Mouse (Mus musculus): ENCODE measurements at regions not wholly inside any gene's neighbourhood (a gene's known extent, or its start where the extent isn't known, plus 50 kb on each side); places are given as distances from the start of the nearest gene placed in this dataset.

DNA sequence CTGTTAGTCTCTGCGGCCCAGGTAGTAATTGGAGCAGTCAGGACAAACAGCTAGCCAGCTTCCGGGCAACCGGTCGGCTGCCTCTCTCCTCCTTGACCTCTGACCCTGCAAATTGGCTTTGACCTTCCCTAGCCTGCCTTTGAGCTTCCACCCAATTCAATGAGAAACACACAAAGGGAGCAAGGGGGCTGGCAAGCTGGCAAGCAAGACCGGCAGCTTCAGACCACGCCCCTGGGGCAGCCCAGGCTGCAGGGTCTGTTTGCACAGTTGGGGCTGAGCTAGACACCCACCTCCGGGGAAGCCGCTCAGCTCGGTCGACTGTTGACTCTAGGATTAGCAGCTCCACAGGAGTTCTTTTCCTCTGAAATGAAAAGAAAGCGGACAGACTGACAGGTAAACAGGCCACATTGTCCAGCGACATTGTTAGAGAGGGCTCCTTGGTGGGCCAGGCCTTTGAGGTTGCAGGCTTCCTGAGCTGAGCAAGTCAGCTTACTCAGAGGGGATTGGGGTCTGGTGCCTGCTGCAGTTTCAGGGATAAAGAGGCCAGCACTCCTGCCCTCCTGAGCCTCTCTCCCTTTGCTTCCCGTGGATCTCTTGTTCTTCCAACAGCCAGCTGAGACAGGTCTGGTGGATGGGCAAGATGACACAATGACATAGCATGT lies 116.6 kb downstream of the Inhbb start:
- peak in 1 of 2 experiments; percentile 31 for DNase-seq

DNA sequence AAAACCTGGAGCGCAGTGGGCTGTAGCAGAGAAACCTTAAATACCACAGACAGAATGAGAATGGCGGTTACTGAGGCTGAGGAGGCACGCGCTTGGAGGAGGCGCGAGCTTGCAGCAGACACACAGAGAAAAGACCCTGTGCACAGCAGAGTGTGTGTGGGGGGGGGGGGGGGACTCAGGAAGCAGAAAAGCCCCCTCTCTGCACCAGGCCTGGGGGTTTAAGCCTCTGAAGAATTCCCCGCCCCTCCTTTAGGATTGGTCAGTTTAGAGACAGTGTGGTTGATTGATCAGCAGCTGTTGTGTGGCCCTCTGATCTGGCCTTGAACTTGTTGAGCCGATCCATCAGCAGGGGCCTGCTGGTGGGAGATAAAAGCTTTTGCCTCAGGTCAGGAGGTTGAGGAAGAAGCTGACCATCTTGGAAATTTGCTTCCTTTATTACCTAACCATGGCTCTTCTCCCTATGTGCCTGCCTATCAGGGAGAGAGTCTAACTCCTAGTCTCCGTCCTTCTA lies 117.5 kb downstream of the Inhbb start:
- DNase-seq: no peak

DNA sequence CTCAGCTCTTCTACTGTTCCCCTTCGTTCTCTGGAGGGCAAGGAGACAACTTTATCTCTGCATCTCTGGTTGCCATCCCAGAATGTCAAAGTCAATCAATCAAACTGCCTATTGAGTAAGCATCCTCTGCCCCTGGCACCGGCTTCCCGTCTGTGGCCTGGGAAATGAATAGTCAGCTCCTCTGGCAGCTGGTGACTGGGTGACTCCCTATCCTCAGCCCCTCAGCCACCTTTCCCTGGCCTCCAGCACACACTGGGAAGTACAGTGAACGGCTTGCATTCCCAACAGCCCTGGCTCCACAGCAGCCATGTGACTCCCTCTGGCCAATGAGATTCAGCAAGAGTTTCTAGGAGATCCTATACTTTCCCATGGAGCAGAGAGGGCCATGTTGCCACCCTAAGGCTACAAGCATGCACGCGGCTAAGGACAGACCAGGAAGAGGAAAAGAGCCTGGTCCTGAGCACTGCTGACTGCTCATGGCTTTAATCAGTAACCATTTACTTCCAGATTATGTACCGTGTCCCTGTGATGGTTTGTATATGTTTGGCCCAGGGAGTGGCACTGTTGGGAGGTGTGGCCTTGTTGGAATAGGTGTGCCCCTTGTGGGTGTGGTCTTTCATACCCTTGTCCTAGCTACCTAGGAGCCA lies 119.6 kb downstream of the Inhbb start:
- DNase-seq: peak; percentile 44 to 75

DNA sequence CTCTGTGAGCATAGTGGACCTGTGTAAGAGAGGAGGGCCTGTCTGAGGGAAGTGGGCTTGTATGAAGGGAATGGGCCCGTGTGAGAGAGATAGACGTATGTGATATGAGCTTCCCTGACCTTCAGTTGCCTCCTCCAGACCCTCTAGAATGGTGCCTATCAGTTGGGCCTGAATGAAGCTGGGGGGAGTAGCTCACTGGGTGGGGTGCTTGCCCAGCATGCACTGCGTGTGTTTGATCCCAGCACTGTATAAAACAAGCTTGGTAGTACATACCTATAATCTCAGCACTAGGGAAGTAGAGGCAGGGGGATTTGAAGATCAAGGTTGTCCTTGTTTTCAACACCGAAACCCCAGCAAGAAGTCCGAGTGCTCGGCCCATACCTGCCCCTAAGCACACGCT lies 120.1 kb downstream of the Inhbb start:
- DNase-seq: no peak

DNA sequence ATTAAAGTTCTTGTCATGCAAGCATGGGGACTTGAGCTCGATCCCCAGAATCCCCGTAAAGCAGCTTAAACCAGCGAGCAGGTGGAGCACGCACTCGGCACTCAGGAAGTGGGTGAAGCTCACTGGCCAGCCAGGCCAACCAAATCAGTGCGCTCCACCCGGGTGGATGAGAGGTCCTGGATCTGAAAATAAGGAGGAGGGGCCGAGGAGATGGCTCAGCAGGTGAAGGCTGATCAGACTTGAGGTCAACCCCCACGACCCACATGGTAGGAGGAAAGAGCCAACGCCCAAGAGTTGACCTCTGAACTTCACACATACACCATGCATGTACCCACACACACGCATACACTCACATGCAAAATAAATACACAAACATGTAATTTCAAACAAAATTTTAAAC lies 120.8 kb downstream of the Inhbb start:
- no peak for DNase-seq

DNA sequence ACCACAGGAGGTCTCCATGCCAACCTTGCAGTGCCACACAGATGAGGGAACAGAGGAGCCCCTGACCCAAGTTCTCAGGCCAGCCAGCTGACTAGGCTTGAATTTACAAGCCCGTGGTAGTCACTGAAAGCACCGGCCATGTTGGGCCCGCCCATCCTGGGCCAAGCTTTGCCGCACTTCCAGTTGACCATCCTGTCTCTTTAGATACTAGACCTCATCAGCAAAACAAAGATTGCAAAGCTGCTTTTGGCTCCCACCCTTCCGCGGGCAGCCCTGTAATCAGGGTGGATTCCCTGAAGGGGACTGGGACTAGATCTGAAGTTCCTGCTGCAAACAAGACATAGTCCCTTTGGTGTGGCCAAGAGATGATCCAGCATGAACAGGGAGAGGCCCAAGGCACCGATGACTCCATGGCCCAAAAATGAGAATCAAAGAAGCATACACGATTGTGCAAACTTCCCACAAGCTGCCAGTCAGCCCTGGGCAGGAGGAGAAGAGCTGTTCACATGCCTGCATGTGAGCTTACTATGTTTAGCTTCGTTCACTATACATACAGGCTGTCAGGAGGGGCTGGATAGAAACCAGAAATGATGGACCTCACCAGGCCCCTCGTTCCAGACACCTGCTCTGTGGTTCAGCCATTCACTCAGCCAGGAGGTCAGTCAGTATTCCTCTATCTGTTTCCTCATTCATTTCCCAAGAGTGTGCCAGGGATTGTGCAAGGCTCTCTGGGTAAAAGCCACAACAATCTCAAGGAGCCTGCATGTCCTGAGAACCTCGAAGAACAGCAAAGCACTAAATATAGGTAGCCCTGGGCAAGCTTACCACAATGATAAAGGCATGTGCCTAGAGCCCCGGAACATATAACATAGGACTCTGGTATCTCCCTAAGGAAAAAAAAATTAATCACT lies 122.0 kb downstream of the Inhbb start:
- peak in 1 of 2 experiments; percentile 46 for DNase-seq

DNA sequence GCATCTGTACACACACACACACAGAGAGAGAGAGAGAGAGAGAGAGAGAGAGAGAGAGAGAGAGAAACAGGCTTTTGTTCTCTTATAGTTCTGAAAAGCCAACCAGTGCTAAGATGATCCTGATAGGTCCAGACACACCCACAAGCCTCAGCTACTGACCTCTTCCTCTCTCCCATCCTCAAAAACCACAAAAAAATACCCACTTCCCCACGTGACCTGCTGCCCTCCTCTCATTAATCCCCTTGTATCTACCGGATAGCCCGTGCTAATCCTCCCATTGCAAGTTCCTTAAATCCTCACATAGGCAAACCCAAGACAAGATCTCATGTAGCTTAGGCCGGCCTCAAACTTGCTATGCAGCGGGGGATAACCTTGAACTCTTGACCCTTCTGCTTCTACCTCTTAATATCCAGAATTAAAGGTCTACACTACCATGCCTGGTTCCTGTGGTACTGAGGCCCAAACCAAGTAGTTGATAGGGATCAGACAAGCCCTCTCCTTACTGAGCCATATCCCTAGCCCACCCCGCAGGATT lies 123.3 kb downstream of the Inhbb start:
- no peak for DNase-seq

DNA sequence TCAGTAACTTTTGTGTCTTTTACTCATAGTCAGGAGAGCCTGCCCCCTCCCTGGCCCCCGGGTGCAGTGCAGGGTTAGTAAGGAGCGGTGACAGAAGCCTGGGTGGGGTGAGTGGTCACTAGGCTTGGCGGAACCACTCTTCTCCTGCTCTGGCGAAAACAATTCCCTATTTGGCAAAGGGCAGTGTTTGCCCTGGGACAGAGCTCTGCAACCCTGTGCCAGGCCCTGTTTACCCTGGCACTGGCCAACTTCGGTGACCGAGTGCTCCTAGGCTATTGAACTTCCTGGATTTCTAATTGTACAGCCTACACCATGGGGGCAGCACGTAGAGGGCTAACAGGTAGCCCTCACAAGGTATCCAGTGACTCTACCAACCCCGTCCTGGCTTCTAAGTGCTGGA lies 126.9 kb downstream of the Inhbb start:
- peak in 1 of 2 experiments; percentile 59 for DNase-seq

DNA sequence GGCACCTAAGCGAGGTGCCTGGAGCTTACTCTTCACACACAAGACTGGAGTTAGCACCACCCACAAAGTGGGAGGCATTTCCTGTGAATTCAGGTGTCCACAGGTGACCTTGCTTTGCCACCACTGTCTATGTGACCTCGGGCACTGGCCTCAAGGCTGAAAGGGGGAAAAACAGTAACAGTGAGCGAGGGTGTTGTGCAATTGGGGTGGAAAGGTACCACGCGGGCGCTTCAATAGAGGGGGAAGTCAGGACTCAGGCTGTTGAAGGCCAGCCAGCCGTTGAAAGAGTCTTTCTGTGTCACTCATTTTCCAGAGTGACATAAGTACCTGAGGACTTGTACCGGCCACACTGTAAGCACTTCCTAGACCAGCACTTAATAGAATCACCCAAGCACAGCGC lies 128.2 kb downstream of the Inhbb start:
- peak; percentile 28 to 64 for DNase-seq

DNA sequence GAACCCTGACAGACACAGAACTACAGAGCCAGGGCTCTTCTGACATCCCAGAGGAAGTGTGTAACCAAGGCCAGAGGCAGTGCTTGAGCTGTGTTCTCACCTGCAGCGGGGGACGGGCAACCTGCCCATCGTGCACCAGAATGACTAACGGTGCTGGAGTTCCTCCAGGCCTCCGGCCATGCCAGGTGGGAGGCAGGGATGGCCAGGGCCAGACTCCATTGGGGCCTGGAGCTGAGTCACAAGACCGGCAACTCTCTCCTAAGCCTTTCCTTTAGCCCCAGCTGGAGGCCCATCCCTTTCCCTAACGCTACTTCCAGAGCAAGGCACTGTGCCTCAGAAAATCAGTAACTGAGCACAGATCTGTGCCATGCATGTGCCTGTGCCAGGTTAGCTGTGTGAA lies 129.8 kb downstream of the Inhbb start:
- peak; percentile 38 to 73 for DNase-seq

DNA sequence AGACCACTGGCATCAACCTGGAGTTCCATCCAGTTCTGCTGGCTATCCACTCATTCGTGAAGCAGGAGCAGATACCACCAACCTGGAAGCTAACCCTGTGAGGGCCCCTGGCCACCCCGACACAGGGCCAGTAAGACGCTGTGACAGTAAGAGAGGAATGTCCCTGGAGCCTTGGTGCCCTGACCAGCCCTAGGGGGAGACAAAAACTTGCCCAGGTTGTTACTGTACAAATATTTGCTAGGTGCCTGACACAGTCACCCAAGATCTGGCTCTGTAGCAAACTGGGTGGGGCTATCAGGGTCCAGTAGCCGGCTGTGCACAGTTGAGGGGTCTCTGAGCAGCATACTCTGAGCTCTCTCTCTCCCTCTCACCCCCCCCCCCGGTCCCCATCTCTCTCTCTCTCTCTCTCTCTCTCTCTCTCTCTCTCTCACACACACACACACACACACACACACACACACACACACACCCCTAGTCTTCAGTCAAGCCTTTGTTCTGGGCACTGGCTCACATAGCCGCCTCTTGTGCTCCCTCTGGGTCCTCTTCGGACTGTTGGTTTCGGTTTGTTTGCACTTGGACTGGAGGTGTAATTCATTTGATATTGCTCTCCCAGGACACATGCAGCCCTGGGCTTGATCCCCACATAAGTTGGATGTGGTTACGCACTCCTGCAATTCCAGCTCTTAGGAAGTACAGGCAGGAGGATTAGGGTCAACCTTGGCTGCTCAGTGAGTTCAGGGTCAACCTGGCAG lies 131.7 kb downstream of the Inhbb start:
- peak; percentile 34 to 47 for DNase-seq

DNA sequence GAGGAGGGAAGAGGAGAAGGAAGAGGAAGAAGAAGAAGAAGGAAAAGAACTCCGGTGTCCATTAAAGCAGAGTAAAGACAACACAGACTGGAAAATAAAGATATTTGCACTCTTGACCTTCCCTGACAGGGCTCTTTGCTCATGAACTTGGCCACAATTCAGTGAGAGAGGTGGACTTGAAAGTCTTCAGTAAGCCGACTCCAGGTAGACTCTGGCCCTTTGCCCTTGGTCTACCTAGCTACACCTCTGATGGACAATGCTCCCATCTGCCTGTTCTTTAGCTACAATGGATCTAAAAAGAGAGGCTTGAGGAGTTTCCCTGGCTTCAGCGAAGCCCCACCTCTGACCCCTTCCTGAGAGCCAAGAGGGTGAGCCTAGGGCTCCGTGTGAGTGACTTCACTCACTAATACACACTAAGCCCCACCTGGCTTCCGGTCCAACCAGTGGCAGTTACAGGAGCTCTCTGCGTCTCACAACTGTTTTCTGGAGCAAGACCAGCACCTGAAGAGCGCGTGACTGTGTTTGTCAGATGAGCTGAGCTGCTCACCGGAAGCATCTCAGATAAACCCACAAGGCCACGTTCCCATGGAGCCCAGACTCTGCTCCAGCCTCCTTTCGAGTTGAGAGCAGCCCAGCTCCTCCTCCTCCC lies 132.4 kb downstream of the Inhbb start:
- peak; percentile 10 to 43 for DNase-seq

DNA sequence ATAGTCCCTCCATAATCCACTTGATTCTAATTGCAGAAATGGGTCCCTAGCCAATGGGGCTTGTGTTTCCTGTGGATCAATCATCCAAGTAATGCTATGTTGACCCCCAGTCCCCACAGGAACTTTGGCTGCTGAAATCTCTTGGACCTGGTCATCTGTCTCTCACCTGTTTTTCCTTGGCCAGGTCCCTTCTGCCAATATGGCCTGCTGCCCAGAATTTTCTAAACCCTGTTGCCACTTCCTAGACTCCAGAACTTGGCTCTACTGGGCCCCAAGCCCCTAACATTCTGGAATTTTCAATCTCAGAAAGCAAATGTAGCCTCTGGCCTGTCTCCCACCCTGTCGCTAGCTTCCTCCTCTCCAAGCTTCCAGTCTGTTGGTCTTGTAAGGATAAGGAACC lies 139.6 kb downstream of the Inhbb start:
- no peak for DNase-seq

DNA sequence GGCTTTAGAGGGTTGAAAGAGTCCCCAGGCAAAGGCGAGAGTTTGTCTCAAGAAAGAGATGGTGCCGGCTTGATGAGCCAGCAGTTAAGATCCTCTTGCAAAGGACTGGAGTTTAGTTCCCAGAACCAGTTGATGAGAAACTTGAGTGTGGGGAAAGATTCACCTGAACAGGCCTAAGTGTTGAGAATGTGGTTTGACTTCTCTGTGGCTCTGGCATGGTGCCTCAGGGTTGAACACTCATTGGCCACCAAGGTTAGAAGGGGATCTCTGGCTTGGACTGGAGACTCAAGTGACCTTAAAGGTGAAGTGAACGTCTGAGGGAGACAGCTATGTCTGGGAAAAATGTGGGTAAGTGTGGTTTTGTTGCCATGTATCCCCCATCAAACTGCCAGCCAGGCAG lies 142.8 kb downstream of the Inhbb start:
- peak in 1 of 2 experiments; percentile 17 for DNase-seq

DNA sequence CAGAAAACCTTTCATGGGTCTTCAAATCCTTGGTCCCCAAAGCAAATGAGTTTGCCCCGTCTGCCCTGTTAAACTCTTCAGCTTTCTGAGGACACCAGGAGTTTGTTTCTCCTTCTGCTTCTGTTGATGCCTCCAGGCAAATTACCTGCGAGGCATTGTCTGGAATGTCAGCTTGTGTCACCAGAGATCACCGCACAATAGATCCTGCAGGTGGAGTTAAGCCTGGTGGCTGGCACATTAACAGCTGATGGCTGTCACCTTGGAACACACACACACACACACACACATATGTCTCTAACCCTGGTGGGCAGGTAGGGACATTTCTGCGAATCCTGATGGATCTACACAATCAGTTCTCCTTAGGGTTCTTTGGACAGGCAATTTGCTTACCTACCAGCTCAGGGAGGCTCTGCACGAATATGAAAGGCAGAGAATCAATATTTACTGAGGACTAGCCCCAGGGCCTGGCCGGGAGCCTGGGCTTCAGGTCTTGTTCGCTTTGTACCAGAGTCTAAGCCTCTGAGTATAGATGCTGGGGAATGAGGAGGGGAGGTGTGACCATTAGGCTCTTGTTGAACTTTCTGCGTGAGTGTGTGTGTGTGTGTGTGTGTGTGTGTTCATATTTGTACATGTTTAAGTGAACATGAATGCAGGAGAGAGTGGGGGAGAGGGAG lies 143.4 kb downstream of the Inhbb start:
- DNase-seq: peak; percentile 31 to 56

DNA sequence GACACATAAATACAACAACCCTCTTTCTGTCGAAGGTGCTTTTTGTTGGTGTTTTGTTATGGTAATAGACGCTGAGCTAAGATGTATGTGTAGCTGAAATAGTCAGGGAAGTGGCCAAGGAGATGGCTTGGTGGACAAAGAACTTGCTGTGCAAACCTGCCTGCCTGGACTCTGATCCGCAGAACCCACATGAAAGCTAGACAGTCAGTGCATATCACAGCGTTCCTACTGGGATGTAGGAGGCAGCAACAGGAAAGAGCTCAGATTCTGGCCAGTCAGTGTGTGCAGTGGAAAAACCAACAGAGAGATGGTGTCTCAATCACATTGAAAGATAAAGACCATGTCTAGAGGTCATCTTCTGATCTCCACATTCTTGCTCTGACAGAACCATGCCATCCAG lies 144.1 kb downstream of the Inhbb start:
- no peak for DNase-seq

DNA sequence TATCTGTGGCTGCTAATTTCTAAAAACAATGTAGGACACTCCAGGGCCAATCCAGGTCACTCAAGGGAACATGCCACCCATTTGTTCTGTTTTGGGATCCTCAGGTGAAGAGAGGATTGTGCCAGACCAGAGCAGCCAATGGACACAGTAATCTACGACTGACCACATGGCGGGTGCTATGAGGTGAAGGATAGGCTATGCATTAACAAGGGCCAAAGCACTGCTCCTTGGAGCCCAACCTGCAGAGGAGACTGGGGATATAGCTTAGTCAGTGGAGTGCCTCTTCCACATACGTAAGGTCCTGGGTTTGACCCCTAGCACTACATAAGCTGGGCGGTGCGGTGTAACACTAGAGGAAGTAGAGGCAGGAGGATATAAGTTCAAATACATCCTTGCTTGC lies 156.0 kb downstream of the Inhbb start:
- DNase-seq: no peak

DNA sequence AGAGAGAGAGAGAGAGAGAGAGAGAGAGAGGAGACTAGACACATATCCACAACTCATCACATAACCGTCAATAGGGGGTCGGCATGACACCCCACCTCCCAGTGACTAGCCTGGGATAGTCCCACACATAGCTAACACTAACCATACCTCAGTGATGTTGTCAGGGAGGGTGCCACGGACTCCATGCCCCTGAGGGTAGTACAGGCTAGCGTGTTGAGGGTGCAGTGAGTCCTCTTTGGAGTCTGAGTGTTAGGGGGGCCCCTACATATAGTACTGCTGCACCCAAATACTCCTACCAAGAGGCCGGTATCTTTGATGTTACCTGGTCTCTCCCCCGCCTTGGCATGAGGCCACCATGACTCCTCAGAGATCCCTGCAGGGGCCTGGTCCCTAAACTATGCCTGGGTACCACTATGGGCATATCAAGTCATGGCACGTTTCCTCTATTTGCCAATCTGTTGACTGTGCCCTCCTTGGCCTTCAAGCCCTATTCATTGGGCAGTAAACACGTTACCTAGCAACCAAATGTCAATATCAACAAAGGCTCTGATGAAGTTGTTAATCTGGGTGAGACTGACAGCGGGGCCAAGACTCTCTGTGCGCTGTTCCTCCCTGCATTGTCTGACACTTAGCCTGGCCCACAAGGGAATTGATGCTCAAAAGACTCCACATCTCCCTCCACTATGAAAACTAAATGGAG lies 156.7 kb downstream of the Inhbb start:
- no peak for DNase-seq

DNA sequence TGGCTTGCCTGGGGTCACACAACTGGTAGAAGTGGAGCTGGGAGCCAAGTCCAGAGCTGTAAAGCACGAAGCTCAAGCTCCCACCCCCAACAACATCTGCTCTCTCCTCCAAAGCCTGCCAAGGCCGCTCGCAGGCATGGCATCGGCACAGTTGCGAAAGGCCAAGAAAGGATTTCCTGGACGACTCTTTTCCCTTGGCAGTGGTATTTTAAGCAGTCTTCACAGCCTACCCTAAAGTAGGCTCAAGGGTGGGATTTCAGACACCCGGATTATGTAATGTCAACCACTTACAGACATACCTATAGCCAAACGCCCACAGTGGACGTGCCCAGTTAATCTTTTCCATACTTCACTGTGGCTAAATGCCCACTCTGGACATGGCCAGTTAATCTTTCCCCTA lies 162.6 kb downstream of the Inhbb start:
- DNase-seq: peak; percentile 12 to 54

DNA sequence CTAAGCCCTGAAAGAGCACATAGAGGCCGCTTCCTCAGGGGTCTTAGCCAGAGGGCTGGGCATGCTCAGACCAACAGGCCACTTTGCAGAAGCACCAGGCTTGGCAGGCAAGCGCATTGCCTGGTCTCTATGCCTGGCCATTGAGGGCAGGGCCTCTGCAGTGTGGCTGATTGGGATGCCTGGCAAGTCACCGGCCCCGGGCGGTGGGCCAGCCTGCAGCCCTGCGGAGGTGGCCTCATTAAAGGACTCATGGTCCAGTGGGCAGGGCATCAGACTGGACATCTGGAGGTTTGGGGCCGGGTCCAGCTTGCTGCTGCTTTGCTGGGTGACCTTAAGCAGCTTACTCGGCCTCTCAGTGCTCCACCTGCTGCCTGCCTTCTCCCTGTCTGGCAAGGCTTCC lies 165.3 kb downstream of the Inhbb start:
- peak in 1 of 2 experiments; percentile 35 for DNase-seq

DNA sequence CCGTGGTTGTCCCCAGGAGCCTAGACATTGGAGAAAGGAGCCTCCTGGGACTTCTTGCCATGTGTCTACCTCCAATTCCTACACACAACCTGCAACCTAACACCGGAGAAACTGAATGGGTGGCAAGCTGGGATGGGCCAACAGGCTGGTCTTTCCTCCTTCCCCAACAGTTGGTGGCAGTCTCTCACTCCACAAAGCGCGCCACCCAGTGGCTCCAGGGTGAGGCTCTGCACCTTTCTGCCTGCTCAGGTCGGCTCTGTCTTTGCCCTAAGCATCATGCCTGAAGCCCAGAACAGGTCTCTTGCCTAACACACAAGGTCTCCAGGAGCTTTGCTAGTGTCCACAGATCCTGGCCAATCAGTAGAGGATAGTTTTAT lies 166.0 kb downstream of the Inhbb start:
- DNase-seq: peak; percentile 31 to 43

Measured in lung, postnatal 4 days (tissue).